Mouse (Mus musculus) midbrain, embryonic 15.5 days (tissue): ENCODE measurements around the gene Mecom. TPM values are rescaled to one million over a fixed set of nuclear protein-coding genes. Genes with fewer than 3 reads are reported as not detected.

Experiments used
- ATAC-seq: fragments of 200-750 bp; cut with Nextera tagmentation; replicated peaks from 2 replicates; pipeline ENCODE4 v1.8.0; 2017; ENCODE audit warnings: moderate TSS enrichment
- H3K27ac ChIP-seq: fragments of 300-500 bp; sonication (generic); 2 replicates; pipeline ENCODE4 v1.5.1; 2015; ENCODE audit warnings: mild to moderate bottlenecking, inconsistent platforms
- H3K27me3 ChIP-seq: fragments of 300-500 bp; sonication (generic); replicated peaks from 2 replicates; pipeline ENCODE4 v1.6.1; 2015; ENCODE audit warnings: inconsistent platforms
- H3K36me3 ChIP-seq: fragments of 300-500 bp; sonication (generic); replicated peaks from 2 replicates; pipeline ENCODE4 v1.6.1; 2015; ENCODE audit warnings: inconsistent platforms
- H3K4me1 ChIP-seq: fragments of 300-500 bp; sonication (generic); 2 replicates; pipeline ENCODE4 v1.6.1; 2015; ENCODE audit warnings: inconsistent platforms
- H3K4me2 ChIP-seq: fragments of 300-500 bp; sonication (generic); 2 replicates; pipeline ENCODE4 v1.6.1; 2015; ENCODE audit warnings: inconsistent platforms, mild to moderate bottlenecking, moderate library complexity
- H3K4me3 ChIP-seq: fragments of 300-500 bp; sonication (generic); 2 replicates; pipeline ENCODE4 v1.5.1; 2015; ENCODE audit warnings: mild to moderate bottlenecking, inconsistent platforms
- H3K9ac ChIP-seq: fragments of 300-500 bp; sonication (generic); 2 replicates; pipeline ENCODE4 v1.6.1; 2015; ENCODE audit warnings: mild to moderate bottlenecking, inconsistent platforms
- H3K9me3 ChIP-seq: fragments of 300-500 bp; sonication (generic); 2 replicates; pipeline ENCODE4 v1.6.1; 2016; ENCODE audit warnings: inconsistent platforms
- WGBS: fragments of 180-500 bp; shearing (Covaris S2); methylation state at CpG from one replicate; pipeline ENCODE4 v1.1.7; 2015; ENCODE audit warnings: mixed read lengths; 5-methylcytosine and 5-hydroxymethylcytosine counted together
- polyA plus RNA-seq: library from polyadenylated mRNA; unstranded; fragments of >200 nt; fragmentation: Nextera tagmentation; extraction: Ambion mirVana; gene quantifications from 2 replicates; pipeline ENCODE4 v1.2.1, GENCODE M21; 2015

Mecom gene
- polyA plus RNA-seq, 1 experiment from 2014 or later, result 5.2 TPM

- H3K4me2 ChIP-seq, result no peak overlapping the region
- no peak overlapping the region for H3K27ac ChIP-seq
- 55% methylated on average over 1 of the region's 1 CpGs for WGBS
- no peaks in the 10 kb centered on the region for H3K27me3 ChIP-seq
- H3K4me1 ChIP-seq, result no peaks in the 10 kb centered on the region
- no peak overlapping the region for H3K4me3 ChIP-seq
- no peak for ATAC-seq
- no peaks in the 10 kb centered on the region for H3K36me3 ChIP-seq
- no peak overlapping the region for H3K9ac ChIP-seq
- no peaks in the 10 kb centered on the region for H3K9me3 ChIP-seq
Measured at GRCm38 (mm10) chr3:30105859-30106258, 441.9 kb downstream of the Mecom start.

- Histone ChIP-seq H3K27ac (no peak overlapping the region), H3K4me2 (no peak overlapping the region), H3K9me3 (no peaks in the 10 kb centered on the region), H3K27me3 (no peaks in the 10 kb centered on the region), H3K9ac (no peak overlapping the region), H3K4me3 (no peak overlapping the region), H3K4me1 (no peaks in the 10 kb centered on the region), H3K36me3 (no peaks in the 10 kb centered on the region)
- ATAC-seq, result no peak
- 62% methylated on average over 15 of the region's 15 CpGs for WGBS
Measured at GRCm38 (mm10) chr3:30105194-30105823, 442.5 kb downstream of the Mecom start.

- no peaks in the 10 kb centered on the region for H3K36me3 ChIP-seq
- H3K4me1 ChIP-seq, result no peaks in the 10 kb centered on the region
- H3K4me3 ChIP-seq, result no peak overlapping the region
- ATAC-seq, result no peak
- no peaks in the 10 kb centered on the region for H3K27me3 ChIP-seq
- H3K4me2 ChIP-seq, result no peak overlapping the region
- no peak overlapping the region for H3K9ac ChIP-seq
- H3K27ac ChIP-seq, result no peak overlapping the region
- WGBS, result 65% methylated on average over 4 of the region's 4 CpGs
- H3K9me3 ChIP-seq, result no peaks in the 10 kb centered on the region
Measured at GRCm38 (mm10) chr3:30104515-30105098, 443.2 kb downstream of the Mecom start.

GRCm38 (mm10) chr3:30101146-30101545 lies 446.7 kb downstream of the Mecom start:
- H3K27me3 ChIP-seq, result no peaks in the 10 kb centered on the region
- H3K4me2 ChIP-seq, result no peak overlapping the region
- H3K4me3 ChIP-seq, result no peak overlapping the region
- no peak overlapping the region for H3K27ac ChIP-seq
- H3K36me3 ChIP-seq, result no peaks in the 10 kb centered on the region
- no peaks in the 10 kb centered on the region for H3K9me3 ChIP-seq
- no peaks in the 10 kb centered on the region for H3K4me1 ChIP-seq
- no peak for ATAC-seq
- 81% methylated on average over 4 of the region's 4 CpGs for WGBS
- H3K9ac ChIP-seq, result no peak overlapping the region

- Histone ChIP-seq H3K4me2 (no peak overlapping the region), H3K36me3 (no peaks in the 10 kb centered on the region), H3K4me3 (no peak overlapping the region), H3K9me3 (no peaks in the 10 kb centered on the region), H3K27ac (no peak overlapping the region), H3K9ac (no peak overlapping the region), H3K4me1 (no peaks in the 10 kb centered on the region), H3K27me3 (no peaks in the 10 kb centered on the region)
- WGBS, result 89% methylated on average over 3 of the region's 3 CpGs
- ATAC-seq, result no peak
Measured at GRCm38 (mm10) chr3:30097713-30098112, 450.1 kb downstream of the Mecom start.

GRCm38 (mm10) chr3:30097129-30097528 lies 450.7 kb downstream of the Mecom start:
- H3K27me3 ChIP-seq, result no peaks in the 10 kb centered on the region
- WGBS, result 72% methylated on average over 4 of the region's 4 CpGs
- H3K27ac ChIP-seq, result no peak overlapping the region
- H3K36me3 ChIP-seq, result no peaks in the 10 kb centered on the region
- no peak overlapping the region for H3K4me2 ChIP-seq
- no peak overlapping the region for H3K4me3 ChIP-seq
- ATAC-seq, result no peak
- H3K4me1 ChIP-seq, result no peaks in the 10 kb centered on the region
- no peak overlapping the region for H3K9ac ChIP-seq
- no peaks in the 10 kb centered on the region for H3K9me3 ChIP-seq

GRCm38 (mm10) chr3:30093005-30093404 lies 454.8 kb downstream of the Mecom start:
- Histone ChIP-seq H3K9me3 (no peaks in the 10 kb centered on the region), H3K4me1 (no peaks in the 10 kb centered on the region), H3K27ac (no peak overlapping the region), H3K4me3 (no peak overlapping the region), H3K27me3 (no peaks in the 10 kb centered on the region), H3K36me3 (no peaks in the 10 kb centered on the region), H3K4me2 (no peak overlapping the region), H3K9ac (no peak overlapping the region)
- no peak for ATAC-seq
- 58% methylated on average over 1 of the region's 1 CpGs for WGBS

- no peak for ATAC-seq
- Histone ChIP-seq H3K9me3 (no peaks in the 10 kb centered on the region), H3K27ac (no peak overlapping the region), H3K36me3 (no peaks in the 10 kb centered on the region), H3K4me2 (no peak overlapping the region), H3K4me3 (no peak overlapping the region), H3K27me3 (no peaks in the 10 kb centered on the region), H3K4me1 (no peaks in the 10 kb centered on the region), H3K9ac (no peak overlapping the region)
- 81% methylated on average over 7 of the region's 7 CpGs for WGBS
Measured at GRCm38 (mm10) chr3:30092481-30092880, 455.3 kb downstream of the Mecom start.

- Histone ChIP-seq H3K27me3 (no peaks in the 10 kb centered on the region), H3K27ac (no peak overlapping the region)
- 86% methylated on average over 3 of the region's 3 CpGs for WGBS
Measured at GRCm38 (mm10) chr3:30091860-30092259, 455.9 kb downstream of the Mecom start.

GRCm38 (mm10) chr3:30091401-30091800 lies 456.4 kb downstream of the Mecom start:
- no peaks in the 10 kb centered on the region for H3K4me1 ChIP-seq
- no peaks in the 10 kb centered on the region for H3K36me3 ChIP-seq
- no peak for ATAC-seq
- H3K27ac ChIP-seq, result no peak overlapping the region
- no peaks in the 10 kb centered on the region for H3K27me3 ChIP-seq
- H3K9ac ChIP-seq, result no peak overlapping the region
- 85% methylated on average over 1 of the region's 1 CpGs for WGBS
- no peak overlapping the region for H3K4me3 ChIP-seq
- no peaks in the 10 kb centered on the region for H3K9me3 ChIP-seq
- H3K4me2 ChIP-seq, result no peak overlapping the region

More at GRCm38 (mm10) chr3:30091860-30092259, 455.9 kb downstream of the Mecom start:
- H3K36me3 ChIP-seq, result no peaks in the 10 kb centered on the region
- no peaks in the 10 kb centered on the region for H3K9me3 ChIP-seq
- no peak overlapping the region for H3K4me2 ChIP-seq
- ATAC-seq, result no peak
- H3K4me3 ChIP-seq, result no peak overlapping the region
- no peaks in the 10 kb centered on the region for H3K4me1 ChIP-seq
- H3K9ac ChIP-seq, result no peak overlapping the region

- 84% methylated on average over 6 of the region's 6 CpGs for WGBS
Measured at GRCm38 (mm10) chr3:30086139-30086538, 461.7 kb downstream of the Mecom start.

GRCm38 (mm10) chr3:30083842-30084241 lies 464.0 kb downstream of the Mecom start:
- Histone ChIP-seq H3K4me3 (no peak overlapping the region), H3K27me3 (no peaks in the 10 kb centered on the region), H3K36me3 (no peaks in the 10 kb centered on the region), H3K9me3 (no peaks in the 10 kb centered on the region), H3K4me2 (no peak overlapping the region), H3K4me1 (peaks cover 2% of the 10 kb centered on the region; the same call in 1 of the 2 replicates), H3K27ac (no peak overlapping the region), H3K9ac (no peak overlapping the region)
- 81% methylated on average over 1 of the region's 1 CpGs for WGBS
- ATAC-seq, result no peak

More at GRCm38 (mm10) chr3:30086139-30086538, 461.7 kb downstream of the Mecom start:
- Histone ChIP-seq H3K9ac (no peak overlapping the region), H3K36me3 (no peaks in the 10 kb centered on the region), H3K4me2 (no peak overlapping the region), H3K4me3 (no peak overlapping the region), H3K27me3 (no peaks in the 10 kb centered on the region), H3K27ac (no peak overlapping the region), H3K4me1 (peaks cover 2% of the 10 kb centered on the region; the same call in 1 of the 2 replicates), H3K9me3 (no peaks in the 10 kb centered on the region)
- ATAC-seq, result no peak

- peaks cover 2% of the 10 kb centered on the region; the same call in 1 of the 2 replicates for H3K4me1 ChIP-seq
- no peak overlapping the region for H3K9ac ChIP-seq
- no peaks in the 10 kb centered on the region for H3K36me3 ChIP-seq
- ATAC-seq, result no peak
- no peak overlapping the region for H3K4me3 ChIP-seq
- no peak overlapping the region for H3K4me2 ChIP-seq
- no peaks in the 10 kb centered on the region for H3K9me3 ChIP-seq
- H3K27me3 ChIP-seq, result no peaks in the 10 kb centered on the region
- WGBS, result 82% methylated on average over 9 of the region's 9 CpGs
- no peak overlapping the region for H3K27ac ChIP-seq
Measured at GRCm38 (mm10) chr3:30083268-30083667, 464.5 kb downstream of the Mecom start.
